Mouse (Mus musculus) liver, postnatal 0 days (tissue): ENCODE measurements around the gene Lin28b. TPM values are rescaled to one million over a fixed set of nuclear protein-coding genes. Genes with fewer than 3 reads are reported as not detected.

Experiments used
- ATAC-seq: fragments of 200-750 bp; cut with Nextera tagmentation; 2 replicates; pipeline ENCODE4 v1.8.0; 2017; ENCODE audit warnings: mild to moderate bottlenecking, moderate library complexity
- DNase-seq: peaks from one replicate; pipeline ENCODE4 v3.0.0-alpha.2; 2016
- H3K27ac ChIP-seq: fragments of 300-500 bp; sonication (generic); 2 replicates; pipeline ENCODE4 v1.5.1; 2014; ENCODE audit warnings: antibody characterized with exemption, moderate library complexity, mild to moderate bottlenecking, low read depth
- H3K27me3 ChIP-seq: fragments of 300-500 bp; sonication (generic); 2 replicates; pipeline ENCODE4 v1.6.1; 2014; ENCODE audit warnings: low read length, control low read depth, mixed read lengths; ENCODE audit not compliant: insufficient read depth
- H3K36me3 ChIP-seq: fragments of 300-500 bp; sonication (generic); replicated peaks from 2 replicates; pipeline ENCODE4 v1.6.1; 2014; ENCODE audit warnings: mild to moderate bottlenecking, control low read depth, low read length, moderate library complexity, mixed read lengths; ENCODE audit not compliant: insufficient read depth
- H3K4me1 ChIP-seq: fragments of 300-500 bp; sonication (generic); 2 replicates; pipeline ENCODE4 v1.6.1; 2014; ENCODE audit warnings: antibody characterized with exemption, mild to moderate bottlenecking, control low read depth; ENCODE audit not compliant: insufficient read depth
- H3K4me2 ChIP-seq: fragments of 300-500 bp; sonication (generic); 2 replicates; pipeline ENCODE4 v1.6.1; 2014; ENCODE audit warnings: low read depth, mild to moderate bottlenecking, low read length, moderate library complexity, mixed read lengths
- H3K4me3 ChIP-seq: fragments of 300-500 bp; sonication (generic); 2 replicates; pipeline ENCODE4 v1.5.1; 2014; ENCODE audit warnings: low read depth, low read length
- H3K9ac ChIP-seq: fragments of 300-500 bp; sonication (generic); replicated peaks from 2 replicates; pipeline ENCODE4 v1.6.1; 2014; ENCODE audit warnings: mild to moderate bottlenecking, moderate library complexity
- H3K9me3 ChIP-seq: fragments of 300-500 bp; sonication (generic); 2 replicates; pipeline ENCODE4 v1.6.1; 2016; ENCODE audit warnings: mild to moderate bottlenecking, control low read depth, low read length, mixed read lengths
- CTCF ChIP-seq: sonication (generic); IDR thresholded peaks from 2 replicates; pipeline ENCODE4 v1.5.1; 2016; ENCODE audit warnings: antibody characterized with exemption, low read depth
- EP300 ChIP-seq: IDR thresholded peaks from 2 replicates; pipeline ENCODE4 v1.6.1; 2016; ENCODE audit warnings: antibody characterized with exemption, low read depth, mild to moderate bottlenecking
- whole genome bisulfite sequencing: fragments of 180-500 bp; shearing (Covaris S2); extraction: QIAGEN DNeasy Blood & Tissue Kit; methylation state at CpG from one replicate; pipeline ENCODE4 v1.1.7; 2014; ENCODE audit not compliant: insufficient replicate concordance; 5-methylcytosine and 5-hydroxymethylcytosine counted together
- polyA plus RNA-seq: library from polyadenylated mRNA; unstranded; fragments of >200 nt; fragmentation: Nextera tagmentation; extraction: Ambion mirVana; gene quantifications from 2 replicates; pipeline ENCODE4 v1.2.1, GENCODE M21; 2015

The Lin28b gene
- polyA plus RNA-seq, 1 experiment from 2014 or later, result 1.2 TPM

- H3K27me3 ChIP-seq, result peaks cover 24% of the 10 kb centered on the region
- no peak overlapping the region for H3K4me2 ChIP-seq
- no peak overlapping the region for H3K4me3 ChIP-seq
- no peak overlapping the region for H3K27ac ChIP-seq
- WGBS, result 54% methylated on average over 2 of the region's 2 CpGs
- ATAC-seq, result no peak
- TF ChIP-seq CTCF (no peak), EP300 (no peak)
- H3K9ac ChIP-seq, result no peak overlapping the region
- no peaks in the 10 kb centered on the region for H3K36me3 ChIP-seq
- H3K4me1 ChIP-seq, result peaks cover 9% of the 10 kb centered on the region; the same call in 1 of the 2 replicates
- DNase-seq, result peak; percentile 42
- H3K9me3 ChIP-seq, result no peaks in the 10 kb centered on the region
Observed at GRCm38 (mm10) chr10:45483210-45483609, 3.0 kb downstream of the Lin28b start.

GRCm38 (mm10) chr10:45473663-45474333 is 12.4 kb downstream of the Lin28b start:
- peaks cover 8% of the 10 kb centered on the region; the same call in 1 of the 2 replicates for H3K27me3 ChIP-seq
- H3K9ac ChIP-seq, result peak overlapping the region; percentile 43
- ATAC-seq (no peak), DNase-seq (peak; percentile 44)
- H3K4me3 ChIP-seq, result peak overlapping the region; percentile 51
- under 1% methylated on average over 21 of the region's 21 CpGs for WGBS
- peak overlapping the region; percentile 72 for H3K4me2 ChIP-seq
- no peak overlapping the region for H3K27ac ChIP-seq
- H3K36me3 ChIP-seq, result no peaks in the 10 kb centered on the region
- H3K4me1 ChIP-seq, result peaks cover 10% of the 10 kb centered on the region; the same call in 1 of the 2 replicates
- H3K9me3 ChIP-seq, result no peaks in the 10 kb centered on the region
- no peak for TF ChIP-seq EP300
- no peak for TF ChIP-seq CTCF

GRCm38 (mm10) chr10:45473143-45473484 is 13.1 kb downstream of the Lin28b start:
- peak overlapping the region; percentile 51 for H3K4me3 ChIP-seq
- H3K27me3 ChIP-seq, result peaks cover 8% of the 10 kb centered on the region; the same call in 1 of the 2 replicates
- 8% methylated on average over 5 of the region's 5 CpGs for WGBS
- H3K4me1 ChIP-seq, result peaks cover 10% of the 10 kb centered on the region; the same call in 1 of the 2 replicates
- DNase-seq, result no peak
- no peaks in the 10 kb centered on the region for H3K9me3 ChIP-seq
- H3K4me2 ChIP-seq, result peak overlapping the region; percentile 72
- ATAC-seq, result no peak
- peak overlapping the region; percentile 4; the same call in 1 of the 2 replicates for H3K9ac ChIP-seq
- H3K27ac ChIP-seq, result no peak overlapping the region
- no peaks in the 10 kb centered on the region for H3K36me3 ChIP-seq
- TF ChIP-seq EP300, result no peak
- no peak for TF ChIP-seq CTCF

GRCm38 (mm10) chr10:45472431-45473142 is 13.6 kb downstream of the Lin28b start:
- Histone ChIP-seq H3K9me3 (no peaks in the 10 kb centered on the region), H3K9ac (peak overlapping the region; percentile 4; the same call in 1 of the 2 replicates), H3K4me1 (peaks cover 10% of the 10 kb centered on the region; the same call in 1 of the 2 replicates), H3K27ac (no peak overlapping the region), H3K36me3 (no peaks in the 10 kb centered on the region), H3K4me2 (peak overlapping the region; percentile 72), H3K27me3 (peaks cover 8% of the 10 kb centered on the region; the same call in 1 of the 2 replicates), H3K4me3 (no peak overlapping the region)
- DNase-seq (no peak), ATAC-seq (no peak)
- TF ChIP-seq EP300, result no peak
- 14% methylated on average over 6 of the region's 6 CpGs for WGBS

GRCm38 (mm10) chr10:45471321-45471720 is 14.9 kb downstream of the Lin28b start:
- Histone ChIP-seq H3K27me3 (peaks cover 8% of the 10 kb centered on the region; the same call in 1 of the 2 replicates), H3K9ac (no peak overlapping the region), H3K4me2 (peak overlapping the region; percentile 71), H3K27ac (no peak overlapping the region), H3K4me3 (peak overlapping the region; percentile 27), H3K4me1 (peaks cover 10% of the 10 kb centered on the region; the same call in 1 of the 2 replicates), H3K36me3 (no peaks in the 10 kb centered on the region), H3K9me3 (no peaks in the 10 kb centered on the region)
- 17% methylated on average over 3 of the region's 3 CpGs for WGBS
- DNase-seq, result no peak
- TF ChIP-seq CTCF (no peak), EP300 (no peak)
- no peak for ATAC-seq

- peak overlapping the region; percentile 58 for H3K4me3 ChIP-seq
- WGBS, result 2% methylated on average over 13 of the region's 13 CpGs
- H3K27ac ChIP-seq, result peak overlapping the region; percentile 73
- ATAC-seq, result peak; percentile 29; the same call in 1 of the 2 replicates
- DNase-seq, result no peak
- peak overlapping the region; percentile 47 for H3K9ac ChIP-seq
- peaks cover 10% of the 10 kb centered on the region; the same call in 1 of the 2 replicates for H3K4me1 ChIP-seq
- no peak for TF ChIP-seq CTCF
- TF ChIP-seq EP300, result no peak
- peak overlapping the region; percentile 71 for H3K4me2 ChIP-seq
- H3K36me3 ChIP-seq, result no peaks in the 10 kb centered on the region
- peaks cover 8% of the 10 kb centered on the region; the same call in 1 of the 2 replicates for H3K27me3 ChIP-seq
- H3K9me3 ChIP-seq, result no peaks in the 10 kb centered on the region
Observed at GRCm38 (mm10) chr10:45470079-45470739, 16.0 kb downstream of the Lin28b start.
